In the genomic region with DNA sequence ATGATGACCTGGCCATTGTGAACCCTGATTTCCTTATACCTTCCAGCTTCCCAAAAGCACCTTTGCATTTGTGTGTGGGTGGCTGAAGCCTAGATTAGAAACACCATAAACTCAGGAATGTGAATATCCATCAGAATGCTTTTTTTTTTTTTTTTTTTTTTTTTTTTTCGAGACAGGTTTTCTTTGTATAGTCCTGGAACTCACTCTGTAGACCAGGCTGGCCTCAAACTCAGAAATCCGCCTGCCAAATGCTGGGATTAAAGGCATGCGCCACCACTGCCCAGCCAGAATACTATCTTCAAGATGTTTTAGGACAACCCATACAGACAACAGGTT, we compare ENCODE assay signal across 8 mouse cellular contexts. TPM values are rescaled to one million over a fixed set of nuclear protein-coding genes. Genes with fewer than 3 reads are reported as not detected.
DNase-seq lines count a peak whose midpoint lies in the region; ATAC-seq and TF ChIP-seq lines count a peak whose summit lies in the region.

No protein-coding gene starts in this region.

- H3K9me3 ChIP-seq in liver, embryonic 12.5 days (replicated peaks): no peaks in the 10 kb centered on the region

- whole genome bisulfite sequencing in liver, embryonic 12.5 days (ENCODE audit: insufficient replicate concordance): 45% methylated on average over 3 of the region's 3 CpGs

- no peaks in the 10 kb centered on the region for H3K36me3 ChIP-seq in testis, adult 2 months (ENCODE audit: control insufficient read depth, insufficient read depth, low read length)
- H3K36me3 ChIP-seq in liver, embryonic 12.5 days: peaks cover 14% of the 10 kb centered on the region

- TF ChIP-seq POLR2A in testis, adult 2 months (IDR thresholded peaks at IDR 0.05; ENCODE audit: control insufficient read depth, low read depth, low read length): no peak

- peak overlapping the region; percentile 88 for H3K4me2 ChIP-seq in liver, embryonic 12.5 days

- H3K4me1 ChIP-seq in testis, adult 2 months (ENCODE audit: control insufficient read depth, insufficient read depth, low read length): peaks cover 8% of the 10 kb centered on the region; the same call in 1 of the 2 replicates
- peaks cover 48% of the 10 kb centered on the region for H3K4me1 ChIP-seq in liver, embryonic 12.5 days

- H3K4me3 ChIP-seq in gastrocnemius, adult 2 months: peak overlapping the region; percentile 92
- H3K4me3 ChIP-seq in testis, adult 2 months (ENCODE audit: control insufficient read depth, low read depth, low read length): peak overlapping the region; percentile 88; the same call in 1 of the 2 replicates
- peak overlapping the region; percentile 95 for H3K4me3 ChIP-seq in liver, embryonic 12.5 days

- no peak for ATAC-seq in liver, embryonic 12.5 days

- intact Hi-C loops in gastrocnemius, adult 2 months (cut with DNase I): loop anchor here (5.0 kb wide), 1 partner anchor 81 kb away; a partner anchor contains a TSS
- intact Hi-C loops in gastrocnemius, postnatal 36 days (cut with DNase I): no loop called here

- H3K27ac ChIP-seq in gastrocnemius, adult 2 months: peak overlapping the region; percentile 97
- peak overlapping the region; percentile 94 for H3K27ac ChIP-seq in testis, adult 2 months (ENCODE audit: control insufficient read depth, insufficient read depth, low read depth, low read length)
- peak overlapping the region; percentile 98 for H3K27ac ChIP-seq in liver, embryonic 12.5 days

- TF ChIP-seq CTCF in gastrocnemius, adult 2 months (IDR thresholded peaks at IDR 0.05): no peak
- no peak for TF ChIP-seq CTCF in testis, adult 2 months (IDR thresholded peaks at IDR 0.05; ENCODE audit: control insufficient read depth, insufficient read depth, insufficient replicate concordance, low read depth, low read length)

- no peak for DNase-seq in gastrocnemius, adult 2 months
- no peak for DNase-seq in gastrocnemius, postnatal 36 days
- DNase-seq in testis, postnatal 10 days (ENCODE audit: low spot score): no peak
- no peak for DNase-seq in urinary bladder, postnatal 25 days (ENCODE audit: low spot score)
- no peak for DNase-seq in adrenal gland, adult (ENCODE audit: inconsistent age in 2 of 2, low spot score in 1 of 2)
- DNase-seq in adrenal gland, postnatal 36 days: no peak

- H3K27me3 ChIP-seq in testis, adult 2 months (ENCODE audit: control insufficient read depth, insufficient read depth, low read length): no peaks in the 10 kb centered on the region
- no peaks in the 10 kb centered on the region for H3K27me3 ChIP-seq in liver, embryonic 12.5 days (replicated peaks)

- H3K9ac ChIP-seq in liver, embryonic 12.5 days: peak overlapping the region; percentile 95

RNA-seq across cellular contexts. Expression of a gene that starts 0.9 kb away (rescaled TPM):
- 10 to 100 TPM; 20.8 to 23.8 TPM for total RNA-seq in gastrocnemius, adult 2 months (2021)
- 10 to 100 TPM; 24.4 to 26.6 TPM for total RNA-seq in gastrocnemius, postnatal 36 days (2021)
- 21.1 and 22.5 TPM in 2 replicates for polyA plus RNA-seq in testis, adult 2 months (2012; rRNA removed)
- polyA plus RNA-seq in liver, embryonic 12.5 days (2016; fragmentation: Nextera tagmentation; extraction: Ambion mirVana): 57.9 and 60.0 TPM in 2 replicates
- total RNA-seq in adrenal gland, postnatal 36 days (2021): 10 to 100 TPM; 32.0 to 45.7 TPM

RNA-seq across cellular contexts. Expression of a gene that starts 25.1 kb away (rescaled TPM):
- under 1 TPM; 0.36 to 0.56 TPM for total RNA-seq in gastrocnemius, adult 2 months (2021)
- 1 to 10 TPM; 1.3 to 1.7 TPM for total RNA-seq in gastrocnemius, postnatal 36 days (2021)
- 0.31 and 0.46 TPM in 2 replicates for polyA plus RNA-seq in testis, adult 2 months (2012; rRNA removed)
- polyA plus RNA-seq in liver, embryonic 12.5 days (2016; fragmentation: Nextera tagmentation; extraction: Ambion mirVana): 5.8 and 6.2 TPM in 2 replicates
- 1 to 10 TPM; 2.0 to 2.3 TPM for total RNA-seq in adrenal gland, postnatal 36 days (2021)
